Mouse (Mus musculus) megakaryocyte, embryonic 14.5 days (primary cell): Measurements from ENCODE around the gene Nt5dc2. TPM values are rescaled to one million over a fixed set of nuclear protein-coding genes. Genes with fewer than 3 reads are reported as not detected.

Experiments
- H3K27me3 ChIP-seq: replicated peaks from 2 replicates; pipeline ENCODE3; 2012; ENCODE audit warnings: inconsistent platforms
- H3K36me3 ChIP-seq: replicated peaks from 2 replicates; pipeline ENCODE3; 2012; ENCODE audit warnings: low read length, inconsistent platforms, mixed read lengths
- H3K4me1 ChIP-seq: 2 replicates; pipeline ENCODE4 v1.6.1; 2012; ENCODE audit warnings: inconsistent platforms
- H3K4me3 ChIP-seq: replicated peaks from 2 replicates; pipeline ENCODE3; 2012; ENCODE audit warnings: moderate library complexity, mild to moderate bottlenecking, inconsistent platforms
- H3K9me3 ChIP-seq: 2 replicates; pipeline ENCODE4 v1.6.1; 2012; ENCODE audit warnings: inconsistent platforms
- FLI1 ChIP-seq: IDR thresholded peaks from 2 replicates; pipeline ENCODE4 v1.6.1; 2012; ENCODE audit warnings: low read length, inconsistent platforms, mixed read lengths
- GATA1 ChIP-seq: IDR thresholded peaks from 3 replicates; pipeline ENCODE4 v1.6.1; 2012; ENCODE audit warnings: mixed read lengths, low read length, inconsistent platforms, borderline replicate concordance
- polyA plus RNA-seq: library from polyadenylated mRNA; stranded (reverse); fragments of >175 nt; gene quantifications from 2 replicates; pipeline ENCODE4 v1.2.3, GENCODE M21; 2012; ENCODE audit warnings: low replicate concordance; ENCODE audit not compliant: insufficient read depth

The Nt5dc2 gene
- polyA plus RNA-seq, result 31.4 and 70.8 TPM in 2 replicates

DNA sequence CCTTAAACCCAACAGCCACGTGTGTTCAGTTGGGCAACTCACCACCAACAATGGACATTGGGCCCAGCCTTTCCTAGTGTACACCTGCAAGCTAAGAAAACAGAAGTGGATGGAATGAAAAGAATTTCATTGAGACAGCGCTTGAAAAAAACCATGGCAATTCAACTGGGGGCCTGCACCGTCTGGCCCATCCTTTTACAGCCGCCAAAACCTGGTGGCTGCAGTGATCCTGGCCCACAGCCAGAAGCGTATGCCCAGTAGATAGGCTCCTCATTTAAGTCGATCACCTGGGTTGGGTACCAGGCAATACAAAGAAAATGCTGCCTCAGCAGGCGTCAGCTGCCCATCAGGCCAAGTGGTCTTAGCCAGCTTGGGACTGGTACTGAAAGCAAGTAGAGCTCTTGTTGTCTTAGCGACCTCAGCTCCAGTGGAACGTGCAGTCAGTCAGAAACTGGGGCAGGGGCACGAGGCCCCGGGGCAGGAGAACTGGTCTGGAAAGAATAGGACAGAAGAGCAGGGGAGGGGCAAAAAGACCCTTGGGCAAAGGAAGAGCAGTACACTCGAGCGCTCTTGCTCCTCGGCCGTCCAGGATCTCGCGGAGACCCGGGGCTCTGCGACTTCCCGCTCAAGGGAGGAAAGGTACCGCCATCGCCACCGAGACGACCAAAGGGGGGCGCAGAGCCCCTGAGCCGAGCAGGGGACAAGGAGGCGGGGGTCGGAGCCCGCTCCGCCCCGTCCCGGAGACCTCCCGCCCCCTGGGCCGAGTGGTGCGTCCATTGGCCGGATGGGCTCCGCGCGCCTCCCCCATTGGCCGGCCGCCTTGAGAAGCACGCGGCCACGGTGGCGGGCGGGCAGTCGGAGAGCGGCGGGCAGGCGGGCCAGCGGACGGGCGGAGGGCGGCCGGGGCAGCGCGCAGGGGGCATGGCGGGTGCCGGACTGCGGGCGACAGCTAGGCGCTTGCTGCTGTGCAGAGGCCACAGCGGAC, at the start of gene Nt5dc2:
TSS of gene Nt5dc2 (plus strand) at position 818 of the 985 bp plus-strand sequence.
- peaks cover 34% of the 10 kb centered on the region for H3K36me3 ChIP-seq
- no peak for TF ChIP-seq GATA1
- no peak for TF ChIP-seq FLI1
- H3K9me3 ChIP-seq, result no peaks in the 10 kb centered on the region
- peak within 1 kb of the TSS; percentile 95 for H3K4me3 ChIP-seq
- H3K27me3 ChIP-seq, result peaks cover 50% of the 10 kb centered on the region
- peaks cover 62% of the 10 kb centered on the region for H3K4me1 ChIP-seq

GRCm38 (mm10) chr14:31081147-31081546, 49.7 kb upstream of the Nt5dc2 start:
- H3K4me3 ChIP-seq, result peak overlapping the region; percentile 50
- no peaks in the 10 kb centered on the region for H3K27me3 ChIP-seq
- peaks cover 57% of the 10 kb centered on the region for H3K4me1 ChIP-seq
- TF ChIP-seq GATA1 (no peak), FLI1 (no peak)
- H3K9me3 ChIP-seq, result 0 out of 2 replicates have a peak, but pooled peaks cover 4% of the 10 kb centered on the region
- peaks cover 68% of the 10 kb centered on the region for H3K36me3 ChIP-seq

- no peaks in the 10 kb centered on the region for H3K27me3 ChIP-seq
- H3K4me3 ChIP-seq, result no peak overlapping the region
- TF ChIP-seq GATA1 (no peak), FLI1 (no peak)
- H3K36me3 ChIP-seq, result peaks cover 88% of the 10 kb centered on the region
- no peaks in the 10 kb centered on the region for H3K9me3 ChIP-seq
- peaks cover 63% of the 10 kb centered on the region for H3K4me1 ChIP-seq
These were observed 43.4 kb upstream of the Nt5dc2 start for GRCm38 (mm10) chr14:31087433-31087832.

DNA sequence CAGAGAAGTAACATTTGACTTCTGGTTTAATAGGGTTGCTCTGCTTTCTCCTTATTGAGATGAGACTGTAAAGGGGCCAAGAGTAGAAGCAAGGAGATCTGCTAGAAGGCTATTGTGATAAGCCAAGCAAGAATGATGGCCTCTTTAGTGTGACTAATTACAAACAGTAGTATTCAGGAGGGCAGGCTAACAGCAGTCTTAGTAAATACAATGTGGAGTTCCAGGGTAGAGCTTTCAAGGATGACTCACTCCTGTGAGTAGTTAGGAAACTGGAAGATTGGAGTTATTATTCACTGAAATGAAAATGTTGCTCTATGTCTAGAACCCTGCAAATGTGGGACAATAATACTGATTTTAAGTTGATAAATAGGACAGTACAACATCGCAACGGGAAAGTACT, 42.3 kb upstream of the Nt5dc2 start:
- peaks cover 86% of the 10 kb centered on the region for H3K36me3 ChIP-seq
- no peaks in the 10 kb centered on the region for H3K9me3 ChIP-seq
- TF ChIP-seq GATA1, result no peak
- no peak for TF ChIP-seq FLI1
- no peaks in the 10 kb centered on the region for H3K27me3 ChIP-seq
- peaks cover 69% of the 10 kb centered on the region for H3K4me1 ChIP-seq
- no peak overlapping the region for H3K4me3 ChIP-seq

GRCm38 (mm10) chr14:31089918-31090317, 40.9 kb upstream of the Nt5dc2 start:
- TF ChIP-seq FLI1, result no peak
- TF ChIP-seq GATA1, result no peak
- peaks cover 69% of the 10 kb centered on the region for H3K4me1 ChIP-seq
- H3K4me3 ChIP-seq, result no peak overlapping the region
- H3K9me3 ChIP-seq, result no peaks in the 10 kb centered on the region
- no peaks in the 10 kb centered on the region for H3K27me3 ChIP-seq
- H3K36me3 ChIP-seq, result peaks cover 82% of the 10 kb centered on the region

DNA sequence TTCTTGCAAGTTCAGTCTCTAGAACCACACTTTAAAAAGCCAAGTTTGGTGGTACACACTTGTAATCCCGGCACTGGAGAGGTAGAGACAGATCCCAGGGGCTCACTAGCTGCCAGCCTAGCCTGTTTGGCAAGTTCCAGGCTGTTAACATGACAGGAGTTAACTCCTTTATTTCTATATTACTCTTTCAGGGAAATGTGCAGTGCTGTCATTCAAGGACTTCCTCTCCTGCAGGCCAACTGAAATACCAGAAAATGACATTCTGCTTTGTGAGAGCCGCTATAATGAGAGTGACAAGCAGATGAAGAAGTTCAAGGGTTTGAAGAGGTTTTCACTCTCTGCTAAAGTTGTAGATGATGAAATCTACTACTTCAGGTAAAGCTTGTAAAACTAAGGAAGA, 25.7 kb upstream of the Nt5dc2 start:
- no peak overlapping the region for H3K4me3 ChIP-seq
- no peaks in the 10 kb centered on the region for H3K9me3 ChIP-seq
- no peak for TF ChIP-seq FLI1
- no peak for TF ChIP-seq GATA1
- H3K4me1 ChIP-seq, result peaks cover 49% of the 10 kb centered on the region
- H3K36me3 ChIP-seq, result peaks cover 88% of the 10 kb centered on the region
- no peaks in the 10 kb centered on the region for H3K27me3 ChIP-seq

GRCm38 (mm10) chr14:31110613-31111012, 20.2 kb upstream of the Nt5dc2 start:
- H3K36me3 ChIP-seq, result peaks cover 99% of the 10 kb centered on the region
- H3K27me3 ChIP-seq, result no peaks in the 10 kb centered on the region
- no peaks in the 10 kb centered on the region for H3K9me3 ChIP-seq
- no peak overlapping the region for H3K4me3 ChIP-seq
- TF ChIP-seq FLI1 (no peak), GATA1 (no peak)
- H3K4me1 ChIP-seq, result peaks cover 68% of the 10 kb centered on the region

- H3K36me3 ChIP-seq, result peaks cover 98% of the 10 kb centered on the region
- no peaks in the 10 kb centered on the region for H3K27me3 ChIP-seq
- H3K9me3 ChIP-seq, result no peaks in the 10 kb centered on the region
- peaks cover 78% of the 10 kb centered on the region for H3K4me1 ChIP-seq
- no peak overlapping the region for H3K4me3 ChIP-seq
- no peak for TF ChIP-seq GATA1
- TF ChIP-seq FLI1, result no peak
These were observed 18.7 kb upstream of the Nt5dc2 start for GRCm38 (mm10) chr14:31112187-31112586.

GRCm38 (mm10) chr14:31114011-31114410, 16.8 kb upstream of the Nt5dc2 start:
- Histone ChIP-seq H3K27me3 (no peaks in the 10 kb centered on the region), H3K36me3 (peaks cover 99% of the 10 kb centered on the region), H3K9me3 (no peaks in the 10 kb centered on the region), H3K4me3 (no peak overlapping the region), H3K4me1 (peaks cover 79% of the 10 kb centered on the region)
- no peak for TF ChIP-seq GATA1

GRCm38 (mm10) chr14:31115522-31115921, 15.3 kb upstream of the Nt5dc2 start:
- Histone ChIP-seq H3K27me3 (no peaks in the 10 kb centered on the region), H3K36me3 (peaks cover 98% of the 10 kb centered on the region), H3K4me1 (peaks cover 68% of the 10 kb centered on the region), H3K9me3 (no peaks in the 10 kb centered on the region), H3K4me3 (no peak overlapping the region)
- TF ChIP-seq GATA1 (no peak), FLI1 (no peak)
